Mouse (Mus musculus) kidney, embryonic 16.5 days (tissue): ENCODE data around the gene Olfr19. TPM values are rescaled to one million over a fixed set of nuclear protein-coding genes. Genes with fewer than 3 reads are reported as not detected.
"Not testable (repeated sequence)": the region's sequence is repeated elsewhere in the genome, so short reads cannot be mapped to it uniquely, and the experiment has no call there.

ENCODE experiments used
- ATAC-seq: fragments of 200-750 bp; cut with Nextera tagmentation; 2 replicates; pipeline ENCODE4 v1.8.0; 2017; ENCODE audit warnings: moderate TSS enrichment; ENCODE audit not compliant: low FRiP score, low TSS enrichment
- H3K27ac ChIP-seq: fragments of 300-500 bp; sonication (generic); 2 replicates; pipeline ENCODE4 v1.5.1; 2014; ENCODE audit warnings: low read length
- H3K27me3 ChIP-seq: fragments of 300-500 bp; sonication (generic); 2 replicates; pipeline ENCODE4 v1.6.1; 2014; ENCODE audit warnings: low read length, control low read depth, mixed read lengths; ENCODE audit not compliant: insufficient read depth
- H3K36me3 ChIP-seq: fragments of 300-500 bp; sonication (generic); 2 replicates; pipeline ENCODE4 v1.6.1; 2014; ENCODE audit warnings: low read length, control low read depth, mixed read lengths; ENCODE audit not compliant: insufficient read depth
- H3K4me1 ChIP-seq: fragments of 300-500 bp; sonication (generic); 2 replicates; pipeline ENCODE4 v1.6.1; 2014; ENCODE audit warnings: low read length, control low read depth, mixed read lengths; ENCODE audit not compliant: insufficient read depth
- H3K4me2 ChIP-seq: fragments of 300-500 bp; sonication (generic); replicated peaks from 2 replicates; pipeline ENCODE4 v1.6.1; 2014; ENCODE audit warnings: low read depth, low read length
- H3K4me3 ChIP-seq: fragments of 300-500 bp; sonication (generic); 2 replicates; pipeline ENCODE4 v1.5.1; 2014; ENCODE audit warnings: mild to moderate bottlenecking, low read length
- H3K9ac ChIP-seq: fragments of 300-500 bp; sonication (generic); replicated peaks from 2 replicates; pipeline ENCODE4 v1.6.1; 2014; ENCODE audit warnings: low read length
- H3K9me3 ChIP-seq: fragments of 300-500 bp; sonication (generic); 2 replicates; pipeline ENCODE4 v1.6.1; 2016; ENCODE audit warnings: low read length, control low read depth
- WGBS: fragments of 180-500 bp; shearing (Covaris S2); extraction: QIAGEN DNeasy Blood & Tissue Kit; methylation state at CpG from one replicate; pipeline ENCODE4 v1.1.7; 2014; 5-methylcytosine and 5-hydroxymethylcytosine counted together
- polyA plus RNA-seq: library from polyadenylated mRNA; unstranded; fragments of >200 nt; fragmentation: Nextera tagmentation; extraction: Ambion mirVana; gene quantifications from 2 replicates; pipeline ENCODE4 v1.2.1, GENCODE M21; 2015

The Olfr19 gene
- polyA plus RNA-seq: not detected in 2 replicates

- Histone ChIP-seq H3K9me3 (no peaks in the 10 kb centered on the region), H3K4me3 (no peak within 1 kb of the TSS), H3K27ac (no peak within 1 kb of the TSS), H3K36me3 (no peaks in the 10 kb centered on the region), H3K27me3 (no peaks in the 10 kb centered on the region), H3K4me2 (no peak within 1 kb of the TSS), H3K9ac (no peak within 1 kb of the TSS), H3K4me1 (no peaks in the 10 kb centered on the region)
- 73% methylated on average over 2 of the region's 2 CpGs for WGBS
- ATAC-seq: no peak
These were observed at the start of gene Olfr19 for GRCm38 (mm10) chr16:16676305-16676704. Gene Olfr19 (minus strand): TSS chr16:16676405.

GRCm38 (mm10) chr16:16684975-16685374 is 8.8 kb upstream of the Olfr19 start:
- no peak overlapping the region for H3K9ac ChIP-seq
- H3K36me3 ChIP-seq: no peaks in the 10 kb centered on the region
- H3K27me3 ChIP-seq: no peaks in the 10 kb centered on the region
- H3K9me3 ChIP-seq: no peaks in the 10 kb centered on the region
- H3K4me1 ChIP-seq: no peaks in the 10 kb centered on the region
- H3K4me2 ChIP-seq: no peak overlapping the region
- ATAC-seq: no peak
- 69% methylated on average over 3 of the region's 3 CpGs for WGBS
- no peak overlapping the region for H3K4me3 ChIP-seq
- no peak overlapping the region for H3K27ac ChIP-seq

GRCm38 (mm10) chr16:16684053-16684452 is 7.8 kb upstream of the Olfr19 start:
- H3K9ac ChIP-seq: no peak overlapping the region
- WGBS: 81% methylated on average over 2 of the region's 2 CpGs
- no peaks in the 10 kb centered on the region for H3K4me1 ChIP-seq
- H3K9me3 ChIP-seq: no peaks in the 10 kb centered on the region
- no peak overlapping the region for H3K27ac ChIP-seq
- H3K4me3 ChIP-seq: no peak overlapping the region
- H3K36me3 ChIP-seq: no peaks in the 10 kb centered on the region
- H3K4me2 ChIP-seq: no peak overlapping the region
- ATAC-seq: no peak
- no peaks in the 10 kb centered on the region for H3K27me3 ChIP-seq

- WGBS: 73% methylated on average over 4 of the region's 4 CpGs
- Histone ChIP-seq H3K4me1 (no peaks in the 10 kb centered on the region), H3K4me3 (no peak overlapping the region), H3K27ac (no peak overlapping the region), H3K27me3 (no peaks in the 10 kb centered on the region), H3K36me3 (no peaks in the 10 kb centered on the region), H3K9me3 (no peaks in the 10 kb centered on the region), H3K4me2 (no peak overlapping the region), H3K9ac (no peak overlapping the region)
- ATAC-seq: no peak
These were observed 11.2 kb downstream of the Olfr19 start for GRCm38 (mm10) chr16:16664994-16665393.

- H3K4me3 ChIP-seq, H3K27me3 ChIP-seq, ATAC-seq, H3K4me1 ChIP-seq, H3K36me3 ChIP-seq, H3K27ac ChIP-seq, H3K9ac ChIP-seq, H3K9me3 ChIP-seq, H3K4me2 ChIP-seq: not testable (repeated sequence)
These were observed 11.7 kb downstream of the Olfr19 start for GRCm38 (mm10) chr16:16664516-16664915.

- Histone ChIP-seq H3K9ac (no peak overlapping the region), H3K4me3 (no peak overlapping the region), H3K4me1 (no peaks in the 10 kb centered on the region), H3K9me3 (no peaks in the 10 kb centered on the region), H3K4me2 (no peak overlapping the region), H3K27ac (no peak overlapping the region), H3K27me3 (no peaks in the 10 kb centered on the region), H3K36me3 (no peaks in the 10 kb centered on the region)
- WGBS: 88% methylated on average over 1 of the region's 1 CpGs
- no peak for ATAC-seq
These were observed 31.1 kb downstream of the Olfr19 start for GRCm38 (mm10) chr16:16645148-16645547.

GRCm38 (mm10) chr16:16633730-16634129 is 42.5 kb downstream of the Olfr19 start:
- H3K9me3 ChIP-seq: peaks cover 20% of the 10 kb centered on the region
- no peaks in the 10 kb centered on the region for H3K27me3 ChIP-seq

More at GRCm38 (mm10) chr16:16633730-16634129, 42.5 kb downstream of the Olfr19 start:
- H3K4me3 ChIP-seq: no peak overlapping the region
- no peak overlapping the region for H3K9ac ChIP-seq
- no peaks in the 10 kb centered on the region for H3K4me1 ChIP-seq
- H3K4me2 ChIP-seq: no peak overlapping the region
- no peak for ATAC-seq
- no peak overlapping the region for H3K27ac ChIP-seq
- no peaks in the 10 kb centered on the region for H3K36me3 ChIP-seq

Other genes starting within 250 kb of the Olfr19 start
- 10.3 and 13.9 TPM in 2 replicates for gene Fgd4, start 75.9 kb downstream of the Olfr19 start, polyA plus RNA-seq
- gene Spag6l, start 153.1 kb upstream of the Olfr19 start, polyA plus RNA-seq: 0.95 and 1.2 TPM in 2 replicates
- 0.46 TPM in 1 of 2 replicates, not detected in the other for gene Igll1, start 187.6 kb upstream of the Olfr19 start, polyA plus RNA-seq
- 73.0 and 77.2 TPM in 2 replicates for gene Top3b, start 194.3 kb upstream of the Olfr19 start, polyA plus RNA-seq
- 2.4 and 2.5 TPM in 2 replicates for gene Vpreb1, start 194.4 kb upstream of the Olfr19 start, polyA plus RNA-seq
- gene Ppm1f, start 220.1 kb upstream of the Olfr19 start, polyA plus RNA-seq: 37.7 TPM in 2 replicates